Mouse (Mus musculus) spleen, adult 12 weeks (tissue): ENCODE results near the gene Gm6358.
"Not testable (repeated sequence)": the region's sequence is repeated elsewhere in the genome, so short reads cannot be mapped to it uniquely, and the experiment has no call there.

Source experiments
- DNase-seq: peaks from one replicate; pipeline ENCODE4 v3.0.0; 2022; ENCODE audit warnings: low spot score

Gene Gm6358

GRCm38 (mm10) chr16:89140551-89140950 is at the start of gene Gm6358:
Gene Gm6358, plus strand, starts transcription at chr16:89140851.
- DNase-seq = no peak

GRCm38 (mm10) chr16:89150786-89151185 is 10.1 kb downstream of the Gm6358 start, which contains the start of gene Gm10061:
Gene Gm10061, plus strand, starts transcription at chr16:89151086.
- no peak for DNase-seq

- DNase-seq = no peak
Observed at GRCm38 (mm10) chr16:89157652-89158051, 17.0 kb downstream of the Gm6358 start, which contains the start of gene Gm9789. Gene Gm9789, plus strand, starts transcription at chr16:89157952.

- DNase-seq = not testable (repeated sequence)
Observed at GRCm38 (mm10) chr16:89169190-89169589, 28.5 kb downstream of the Gm6358 start, which contains the start of gene Gm7735. Gene Gm7735, plus strand, starts transcription at chr16:89169490.

- no peak for DNase-seq
Observed at GRCm38 (mm10) chr16:89174435-89174834, 33.8 kb downstream of the Gm6358 start, which contains the start of gene 1110057P08Rik. Gene 1110057P08Rik, plus strand, starts transcription at chr16:89174735.

- DNase-seq = no peak
Observed at GRCm38 (mm10) chr16:89188621-89189020, 48.0 kb downstream of the Gm6358 start.
